Mouse (Mus musculus) embryonic facial prominence, embryonic 11.5 days (tissue): ENCODE results near the gene Kbtbd4. TPM values are rescaled to one million over a fixed set of nuclear protein-coding genes. Genes with fewer than 3 reads are reported as not detected.

Experiments used
- ATAC-seq: fragments of 200-750 bp; cut with Nextera tagmentation; replicated peaks from 2 replicates; pipeline ENCODE4 v1.8.0; 2017; ENCODE audit warnings: low read depth; ENCODE audit not compliant: insufficient number of reproducible peaks, low FRiP score, low TSS enrichment
- DNase-seq: peaks from one replicate; pipeline ENCODE4 v3.0.0-alpha.2; 2015; ENCODE audit warnings: low spot score
- H3K27ac ChIP-seq: fragments of 300-500 bp; sonication (generic); replicated peaks from 2 replicates; pipeline ENCODE4 v1.5.1; 2014; ENCODE audit warnings: mild to moderate bottlenecking, low read depth, low read length, control low read depth
- H3K27me3 ChIP-seq: fragments of 300-500 bp; sonication (generic); 2 replicates; pipeline ENCODE4 v1.6.1; 2014; ENCODE audit warnings: mild to moderate bottlenecking, low read length, moderate library complexity, mixed read lengths; ENCODE audit not compliant: control insufficient read depth, insufficient read depth
- H3K36me3 ChIP-seq: fragments of 300-500 bp; sonication (generic); replicated peaks from 2 replicates; pipeline ENCODE4 v1.6.1; 2014; ENCODE audit warnings: low read depth, mild to moderate bottlenecking, low read length, moderate library complexity, mixed read lengths; ENCODE audit not compliant: control insufficient read depth, insufficient read depth
- H3K4me1 ChIP-seq: fragments of 300-500 bp; sonication (generic); 2 replicates; pipeline ENCODE4 v1.6.1; 2014; ENCODE audit warnings: low read length, mixed read lengths; ENCODE audit not compliant: control insufficient read depth, insufficient read depth
- H3K4me2 ChIP-seq: fragments of 300-500 bp; sonication (generic); 2 replicates; pipeline ENCODE4 v1.6.1; 2014; ENCODE audit warnings: low read depth, mild to moderate bottlenecking, control low read depth, low read length, moderate library complexity
- H3K4me3 ChIP-seq: fragments of 300-500 bp; sonication (generic); 2 replicates; pipeline ENCODE4 v1.5.1; 2014; ENCODE audit warnings: low read depth, low read length, control low read depth
- H3K9ac ChIP-seq: fragments of 300-500 bp; sonication (generic); replicated peaks from 2 replicates; pipeline ENCODE4 v1.6.1; 2014; ENCODE audit warnings: mild to moderate bottlenecking, control low read depth, low read length
- H3K9me3 ChIP-seq: fragments of 300-500 bp; sonication (generic); replicated peaks from 2 replicates; pipeline ENCODE4 v1.6.1; 2016; ENCODE audit warnings: mild to moderate bottlenecking, low read length, inconsistent platforms, mixed read lengths; ENCODE audit not compliant: control insufficient read depth
- WGBS: fragments of 180-500 bp; shearing (Covaris S2); extraction: QIAGEN DNeasy Blood & Tissue Kit; methylation state at CpG from one replicate; pipeline ENCODE4 v1.1.7; 2014; 5-methylcytosine and 5-hydroxymethylcytosine counted together
- polyA plus RNA-seq: library from polyadenylated mRNA; unstranded; fragments of >200 nt; fragmentation: Nextera tagmentation; extraction: Ambion mirVana; gene quantifications from 2 replicates; pipeline ENCODE4 v1.2.1, GENCODE M21; 2014

Gene Kbtbd4
- 51.4 and 53.1 TPM in 2 replicates for polyA plus RNA-seq

DNA sequence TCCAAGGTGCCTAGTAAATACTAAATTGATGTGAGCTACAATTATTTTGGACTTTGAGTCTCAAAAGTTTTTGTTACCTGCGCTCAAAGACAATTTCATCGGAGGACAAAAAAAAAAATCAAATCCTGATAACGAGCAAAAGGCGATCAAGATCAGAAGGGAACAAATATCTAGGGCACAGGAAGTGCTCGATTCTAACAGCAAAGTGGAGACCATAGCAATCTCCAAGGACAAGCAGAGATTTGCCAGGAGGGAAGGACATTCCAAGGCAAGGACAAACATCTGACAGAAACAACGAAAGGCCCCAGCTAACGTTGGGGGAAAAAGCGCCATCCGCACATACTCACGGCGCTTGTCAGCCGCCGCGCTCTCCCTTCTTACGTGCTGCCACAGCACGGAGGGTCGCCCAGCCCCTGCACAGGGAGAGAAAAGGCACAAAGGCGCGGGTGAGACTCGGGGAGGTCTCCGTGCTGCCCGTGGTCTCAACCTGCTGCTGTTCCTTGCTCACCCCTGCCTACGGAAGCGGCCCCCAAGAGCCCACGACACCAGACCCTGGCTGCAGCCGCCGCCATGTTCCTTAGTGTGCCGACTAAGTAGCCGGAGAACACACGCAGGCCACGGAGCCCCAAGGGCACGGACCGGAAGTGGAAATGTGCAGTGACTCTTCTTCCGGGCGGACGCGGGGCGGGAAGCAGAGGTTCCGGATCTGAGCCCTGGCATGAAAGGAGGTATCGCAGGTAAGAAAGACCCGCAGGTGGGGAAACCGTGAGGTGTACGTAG lies at the start of gene Kbtbd4, which contains the start of gene Ndufs3:
TSS of gene Kbtbd4 (plus strand) at position 665 of the 780 bp plus-strand sequence.
TSS of gene Ndufs3 (minus strand) at position 752 of the 780 bp plus-strand sequence.
- H3K4me1 ChIP-seq: no peaks in the 10 kb centered on the region
- WGBS: under 1% methylated on average over 41 of the region's 43 CpGs
- H3K27ac ChIP-seq: peak within 1 kb of the TSS; percentile 68
- ATAC-seq (peak; percentile 88), DNase-seq (peak; percentile 95)
- peak within 1 kb of the TSS; percentile 89 for H3K9ac ChIP-seq
- no peaks in the 10 kb centered on the region for H3K27me3 ChIP-seq
- peaks cover 5% of the 10 kb centered on the region for H3K36me3 ChIP-seq
- peak within 1 kb of the TSS; percentile 65 for H3K4me2 ChIP-seq
- H3K9me3 ChIP-seq: no peaks in the 10 kb centered on the region
- peak within 1 kb of the TSS; percentile 67 for H3K4me3 ChIP-seq

DNA sequence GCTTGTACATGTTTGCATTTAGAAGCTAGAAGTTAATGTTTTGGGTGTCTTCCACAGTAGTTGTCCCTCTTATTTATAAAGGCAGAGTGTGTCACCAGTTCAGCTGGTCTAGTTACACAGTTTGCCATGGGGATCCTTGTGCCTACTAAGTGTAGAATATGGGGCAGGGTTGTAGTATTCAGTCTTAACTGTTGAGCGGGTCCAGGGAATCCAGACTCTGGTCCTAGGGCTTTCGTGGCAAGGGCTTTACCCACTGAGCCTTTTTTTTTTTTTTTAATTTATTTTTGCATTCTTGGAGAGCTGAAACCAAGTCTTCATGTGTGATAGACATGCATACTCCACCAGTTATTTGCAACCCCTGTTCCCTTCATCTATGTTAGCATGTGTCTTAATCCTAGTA lies 43.1 kb upstream of the Kbtbd4 start:
- Histone ChIP-seq H3K4me3 (no peak overlapping the region), H3K9me3 (no peaks in the 10 kb centered on the region), H3K27ac (no peak overlapping the region), H3K4me1 (no peaks in the 10 kb centered on the region), H3K9ac (no peak overlapping the region), H3K27me3 (no peaks in the 10 kb centered on the region), H3K36me3 (peaks cover 2% of the 10 kb centered on the region), H3K4me2 (no peak overlapping the region)
- ATAC-seq: no peak
- no peak for DNase-seq
- WGBS: 98% methylated on average over 2 of the region's 2 CpGs

DNA sequence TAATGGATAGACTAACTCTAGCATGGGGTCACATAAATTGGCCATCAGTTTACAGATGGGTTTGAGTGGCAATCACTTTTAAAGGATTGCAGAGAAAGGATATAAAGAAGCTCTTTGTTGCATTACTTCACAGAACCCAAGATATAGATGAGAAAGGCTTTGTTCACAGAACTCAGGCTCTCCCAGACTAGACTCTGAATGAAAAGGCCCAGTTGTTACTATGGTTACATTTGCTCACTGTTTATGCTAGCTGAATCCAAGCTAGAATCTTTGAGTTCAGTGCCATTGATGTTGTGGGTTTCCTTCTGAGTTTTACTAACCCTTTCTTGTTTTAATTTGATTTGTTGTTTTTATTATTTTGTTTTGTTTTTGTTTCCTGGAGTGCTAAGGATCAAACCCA lies 40.4 kb upstream of the Kbtbd4 start:
- no peak overlapping the region for H3K4me3 ChIP-seq
- H3K9ac ChIP-seq: no peak overlapping the region
- DNase-seq (no peak), ATAC-seq (no peak)
- peaks cover 2% of the 10 kb centered on the region for H3K36me3 ChIP-seq
- H3K4me1 ChIP-seq: no peaks in the 10 kb centered on the region
- no peaks in the 10 kb centered on the region for H3K27me3 ChIP-seq
- H3K9me3 ChIP-seq: no peaks in the 10 kb centered on the region
- H3K4me2 ChIP-seq: no peak overlapping the region
- no peak overlapping the region for H3K27ac ChIP-seq

DNA sequence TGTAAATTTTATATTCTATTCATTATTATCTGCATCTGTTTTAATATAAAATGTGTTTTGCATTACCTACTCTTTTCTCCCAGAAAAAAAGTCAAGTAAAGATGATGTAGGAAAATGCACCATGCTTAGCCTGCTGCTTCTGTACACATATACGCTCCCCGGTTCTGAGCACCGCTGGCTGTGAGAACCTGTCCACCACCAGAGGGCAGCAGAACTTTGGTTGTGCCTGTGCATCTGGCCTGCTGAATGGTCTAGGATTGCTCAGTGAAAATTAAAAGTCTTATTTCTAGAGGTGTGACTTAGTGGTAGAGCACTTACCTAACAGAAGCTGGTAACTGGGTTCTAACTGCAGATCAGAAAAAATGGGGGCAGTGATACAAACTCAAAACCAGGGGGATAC lies 38.0 kb upstream of the Kbtbd4 start:
- Histone ChIP-seq H3K9me3 (no peaks in the 10 kb centered on the region), H3K4me2 (no peak overlapping the region), H3K27me3 (no peaks in the 10 kb centered on the region), H3K36me3 (peaks cover 2% of the 10 kb centered on the region), H3K4me1 (no peaks in the 10 kb centered on the region), H3K27ac (no peak overlapping the region), H3K4me3 (no peak overlapping the region), H3K9ac (no peak overlapping the region)
- 36% methylated on average over 3 of the region's 3 CpGs for WGBS
- ATAC-seq (peak; percentile 84), DNase-seq (peak; percentile 89)

DNA sequence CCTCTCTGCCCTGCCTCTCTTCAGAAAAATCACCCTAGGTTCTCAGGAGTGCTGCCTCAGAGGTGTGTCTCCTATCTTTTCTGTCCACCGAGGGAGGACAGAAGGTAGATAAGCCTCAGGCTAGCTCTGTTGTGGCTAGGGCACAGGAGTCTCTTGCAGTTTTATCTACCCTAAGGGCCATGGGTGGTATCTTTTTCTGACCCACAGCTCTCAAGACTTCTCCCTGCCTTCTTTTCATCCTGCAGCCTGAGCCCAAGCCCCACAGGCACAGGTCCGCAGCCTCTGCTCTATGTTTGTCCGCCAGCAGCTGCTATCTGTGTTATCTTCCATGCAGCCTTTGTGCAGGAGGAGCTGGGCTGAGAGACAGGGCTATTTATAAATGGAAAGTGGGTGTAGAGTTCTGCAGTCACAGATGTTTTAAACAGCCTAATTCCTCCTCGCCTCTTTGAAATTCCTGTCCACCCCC lies 34.4 kb upstream of the Kbtbd4 start:
- Histone ChIP-seq H3K4me3 (no peak overlapping the region), H3K4me2 (no peak overlapping the region), H3K9me3 (no peaks in the 10 kb centered on the region), H3K9ac (no peak overlapping the region), H3K27ac (peak overlapping the region; percentile 41), H3K27me3 (no peaks in the 10 kb centered on the region), H3K4me1 (no peaks in the 10 kb centered on the region), H3K36me3 (peaks cover 2% of the 10 kb centered on the region)
- ATAC-seq (no peak), DNase-seq (no peak)
- WGBS: 54% methylated on average over 4 of the region's 4 CpGs

DNA sequence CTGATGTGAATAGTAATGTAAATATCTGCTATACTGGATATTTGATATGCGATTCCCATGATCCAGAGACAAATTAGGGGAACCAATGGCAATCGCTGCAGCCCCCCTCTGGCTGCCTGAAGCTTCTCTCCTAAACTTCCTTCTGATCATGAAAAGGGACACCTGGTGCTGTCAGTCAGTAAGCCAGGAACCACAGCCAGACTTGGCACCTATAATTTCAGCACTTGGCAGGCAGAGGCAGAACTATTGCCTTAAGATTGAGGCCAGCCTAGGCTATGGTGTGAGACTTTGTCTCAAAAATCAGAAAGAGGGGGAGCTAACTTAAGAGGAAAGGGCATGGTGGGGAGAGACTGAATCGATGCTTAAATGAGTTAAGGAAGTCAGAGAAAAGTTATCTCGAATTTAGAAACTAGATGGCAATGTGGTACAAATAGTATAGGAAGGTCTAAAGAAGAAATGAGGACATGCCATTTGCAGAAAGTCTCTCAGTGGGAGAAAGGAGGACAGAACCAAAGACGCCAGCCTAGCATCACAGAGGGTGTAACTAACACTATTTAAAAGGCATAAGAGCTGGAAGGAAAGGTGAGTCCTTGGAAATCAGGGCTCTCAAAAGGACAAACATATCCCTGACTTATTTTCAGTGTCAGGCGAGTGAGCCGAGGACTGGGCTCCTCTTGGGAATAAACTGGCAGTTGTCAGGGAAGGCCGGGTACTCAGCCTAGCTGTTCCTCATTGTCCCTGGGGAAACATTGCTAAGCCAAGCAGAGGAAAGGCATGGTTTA lies 33.2 kb upstream of the Kbtbd4 start:
- no peaks in the 10 kb centered on the region for H3K9me3 ChIP-seq
- 65% methylated on average over 8 of the region's 8 CpGs for WGBS
- H3K36me3 ChIP-seq: no peaks in the 10 kb centered on the region; the same call in 1 of the 2 replicates
- no peak overlapping the region for H3K4me3 ChIP-seq
- H3K27ac ChIP-seq: no peak overlapping the region
- H3K27me3 ChIP-seq: no peaks in the 10 kb centered on the region
- DNase-seq: no peak
- H3K4me1 ChIP-seq: no peaks in the 10 kb centered on the region
- ATAC-seq: no peak
- H3K4me2 ChIP-seq: no peak overlapping the region
- H3K9ac ChIP-seq: no peak overlapping the region

DNA sequence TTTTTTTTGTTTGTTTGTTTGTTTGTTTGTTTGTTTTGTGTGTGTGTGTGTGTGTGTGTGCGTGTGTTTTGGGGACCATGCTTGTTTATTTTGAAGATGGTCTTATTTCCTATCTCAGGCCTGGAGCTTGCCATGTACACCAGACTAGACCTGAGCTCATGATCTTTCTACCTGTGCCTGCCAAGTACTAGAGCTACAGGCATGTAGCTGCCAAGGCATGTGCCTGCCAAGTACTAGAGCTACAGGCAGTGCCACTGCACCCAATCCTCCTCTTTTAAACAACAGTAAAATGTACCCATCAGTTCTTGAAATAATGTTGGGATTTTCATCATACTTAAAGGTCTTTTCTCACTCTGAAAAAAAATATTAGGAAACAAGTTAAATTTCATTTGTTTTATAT lies 30.5 kb upstream of the Kbtbd4 start:
- Histone ChIP-seq H3K27me3 (no peaks in the 10 kb centered on the region), H3K36me3 (no peaks in the 10 kb centered on the region), H3K4me3 (no peak overlapping the region), H3K4me2 (no peak overlapping the region), H3K4me1 (no peaks in the 10 kb centered on the region), H3K9me3 (no peaks in the 10 kb centered on the region), H3K27ac (no peak overlapping the region), H3K9ac (no peak overlapping the region)
- WGBS: 67% methylated on average over 1 of the region's 1 CpGs
- ATAC-seq (no peak), DNase-seq (no peak)

DNA sequence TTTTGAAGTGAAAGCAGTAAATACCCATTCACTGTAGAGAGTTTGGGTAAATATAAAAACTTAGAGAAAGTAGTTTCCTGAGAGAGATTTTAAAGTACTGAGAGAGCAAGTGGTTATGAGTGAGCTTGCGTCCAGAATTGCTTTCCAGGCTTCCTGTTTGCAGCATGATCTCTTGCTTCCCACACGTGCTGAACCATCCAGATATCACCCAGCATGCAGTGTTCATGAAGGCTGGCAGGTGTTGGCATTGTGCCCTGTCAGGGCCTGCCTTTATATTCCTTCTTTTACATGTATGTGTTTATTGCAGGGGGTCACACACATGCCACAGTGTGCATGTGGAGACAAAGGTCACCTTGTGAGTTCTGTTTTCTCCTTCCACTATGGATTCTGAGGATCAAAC lies 29.3 kb upstream of the Kbtbd4 start:
- no peak for ATAC-seq
- Histone ChIP-seq H3K9ac (no peak overlapping the region), H3K4me2 (no peak overlapping the region), H3K4me1 (no peaks in the 10 kb centered on the region), H3K9me3 (no peaks in the 10 kb centered on the region), H3K4me3 (no peak overlapping the region), H3K27me3 (no peaks in the 10 kb centered on the region), H3K36me3 (no peaks in the 10 kb centered on the region), H3K27ac (no peak overlapping the region)
- 78% methylated on average over 2 of the region's 2 CpGs for WGBS
- DNase-seq: no peak
